Mouse (Mus musculus): ENCODE results near the gene Rnf126.

GRCm38 (mm10) chr10:79743161-79743560 is 23.6 kb downstream of the Rnf126 start:
- TF ChIP-seq POLR2A (IDR thresholded peaks at IDR 0.05; ENCODE audit: low read depth, low read length) (no peak), CTCF (IDR thresholded peaks at IDR 0.05; ENCODE audit: borderline replicate concordance, insufficient read depth, low read length) (no peak)

Measured in embryonic fibroblast, embryonic 13.5 days (primary cell).